Mouse (Mus musculus): ENCODE results near the gene Pkmyt1. TPM values are rescaled to one million over a fixed set of nuclear protein-coding genes. Genes with fewer than 3 reads are reported as not detected.

The Pkmyt1 gene
- total RNA-seq (2021) = 1 to 10 TPM; 3.7 to 4.0 TPM
- long read RNA-seq, experiment 1, transcript Pkmyt1-201 (8 exons, 2,040 nt) = major isoform, 9 of 12 reads
- long read RNA-seq, experiment 1, partial matches to known transcripts = 0 of 12 reads
- long read RNA-seq, experiment 1, other reads (novel, unspliced or antisense) = 2 of 12 reads
- long read RNA-seq, experiment 2, partial matches to known transcripts = 2 of 10 reads
- long read RNA-seq, experiment 2, other reads (novel, unspliced or antisense) = 4 of 10 reads

GRCm38 (mm10) chr17:23725999-23726757 is at the start of gene Pkmyt1:
Gene Pkmyt1, plus strand, starts transcription at chr17:23726336.
- DNase-seq (ENCODE audit: low spot score in 2 of 2) = peak; percentile 91 to 94

GRCm38 (mm10) chr17:23676473-23677031 is 49.6 kb upstream of the Pkmyt1 start:
- DNase-seq (ENCODE audit: low spot score in 2 of 2) = no peak

GRCm38 (mm10) chr17:23677236-23677679 is 48.9 kb upstream of the Pkmyt1 start, which contains the start of gene Tnfrsf12a:
Gene Tnfrsf12a, minus strand, starts transcription at chr17:23677468.
- peak; percentile 71 to 84 for DNase-seq (ENCODE audit: low spot score in 2 of 2)

GRCm38 (mm10) chr17:23679127-23679835 is 46.9 kb upstream of the Pkmyt1 start, which contains the start of gene Cldn6:
Gene Cldn6, plus strand, starts transcription at chr17:23679249.
- DNase-seq (ENCODE audit: low spot score in 2 of 2) = no peak

- no peak for DNase-seq (ENCODE audit: low spot score in 2 of 2)
These were observed 45.8 kb upstream of the Pkmyt1 start for GRCm38 (mm10) chr17:23680336-23680735.

- DNase-seq (ENCODE audit: low spot score in 2 of 2) = no peak
These were observed 45.0 kb upstream of the Pkmyt1 start for GRCm38 (mm10) chr17:23681086-23681485.

- DNase-seq (ENCODE audit: low spot score in 2 of 2) = no peak
These were observed 44.0 kb upstream of the Pkmyt1 start for GRCm38 (mm10) chr17:23682092-23682491.

- DNase-seq (ENCODE audit: low spot score in 2 of 2) = no peak
These were observed 43.6 kb upstream of the Pkmyt1 start for GRCm38 (mm10) chr17:23682530-23682929.

GRCm38 (mm10) chr17:23683226-23683625 is 42.9 kb upstream of the Pkmyt1 start:
- DNase-seq (ENCODE audit: low spot score in 2 of 2) = no peak

GRCm38 (mm10) chr17:23683856-23684672 is 42.1 kb upstream of the Pkmyt1 start, which contains the start of gene Cldn9:
Gene Cldn9, minus strand, starts transcription at chr17:23684026.
- no peak for DNase-seq (ENCODE audit: low spot score in 2 of 2)

- no peak for DNase-seq (ENCODE audit: low spot score in 2 of 2)
These were observed 31.6 kb upstream of the Pkmyt1 start for GRCm38 (mm10) chr17:23694491-23694890.

GRCm38 (mm10) chr17:23695801-23696200 is 30.3 kb upstream of the Pkmyt1 start:
- DNase-seq (ENCODE audit: low spot score in 2 of 2) = no peak

GRCm38 (mm10) chr17:23699131-23700077 is 26.7 kb upstream of the Pkmyt1 start:
- DNase-seq (ENCODE audit: low spot score in 2 of 2) = peak in 1 of 2 experiments; percentile 17

- peak; percentile 83 to 93 for DNase-seq (ENCODE audit: low spot score in 2 of 2)
These were observed 26.1 kb upstream of the Pkmyt1 start for GRCm38 (mm10) chr17:23700079-23700478.

GRCm38 (mm10) chr17:23703301-23703700 is 22.8 kb upstream of the Pkmyt1 start:
- no peak for DNase-seq (ENCODE audit: low spot score in 2 of 2)

GRCm38 (mm10) chr17:23704741-23705140 is 21.4 kb upstream of the Pkmyt1 start:
- DNase-seq (ENCODE audit: low spot score in 2 of 2) = peak in 1 of 2 experiments; percentile 26

GRCm38 (mm10) chr17:23705525-23706104 is 20.5 kb upstream of the Pkmyt1 start:
- no peak for DNase-seq (ENCODE audit: low spot score in 2 of 2)

- DNase-seq (ENCODE audit: low spot score in 2 of 2) = peak; percentile 63 to 76
These were observed 19.9 kb upstream of the Pkmyt1 start for GRCm38 (mm10) chr17:23706212-23706611.

- DNase-seq (ENCODE audit: low spot score in 2 of 2) = no peak
These were observed 9.1 kb upstream of the Pkmyt1 start for GRCm38 (mm10) chr17:23717003-23717402.
